Mouse (Mus musculus): ENCODE measurements around the gene Btbd17.
A peak's percentile ranks its signal among the peaks of the same experiment; 100 is the strongest.

The Btbd17 gene

DNA sequence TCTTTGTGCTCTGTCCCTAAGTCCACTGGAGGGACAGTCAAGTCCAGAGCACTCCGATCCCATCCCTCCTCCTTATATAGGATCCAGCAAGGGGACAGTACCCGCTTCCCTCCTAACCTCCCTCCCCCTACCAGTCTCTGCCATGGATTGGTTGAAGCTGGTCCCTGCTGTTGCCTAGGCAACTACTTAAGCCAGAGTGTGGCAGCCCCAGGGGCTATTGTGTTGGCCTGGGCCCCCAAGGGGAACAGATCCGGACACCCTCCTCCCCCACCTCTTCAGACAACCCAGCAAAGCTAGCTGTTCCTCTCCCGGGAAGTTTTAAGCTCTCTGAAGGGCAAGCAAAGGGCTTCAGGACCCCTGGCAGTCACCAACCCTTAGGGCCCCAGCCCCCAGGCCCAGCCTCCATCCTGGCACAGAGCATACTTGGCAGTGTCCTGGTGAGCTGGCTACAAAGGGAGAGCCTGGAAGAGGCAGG lies at the start of gene Btbd17:
Gene Btbd17, minus strand, starts transcription at position 98 of the 475 bp plus-strand sequence.
- DNase-seq (ENCODE audit: low spot score in 2 of 2) = no peak

DNA sequence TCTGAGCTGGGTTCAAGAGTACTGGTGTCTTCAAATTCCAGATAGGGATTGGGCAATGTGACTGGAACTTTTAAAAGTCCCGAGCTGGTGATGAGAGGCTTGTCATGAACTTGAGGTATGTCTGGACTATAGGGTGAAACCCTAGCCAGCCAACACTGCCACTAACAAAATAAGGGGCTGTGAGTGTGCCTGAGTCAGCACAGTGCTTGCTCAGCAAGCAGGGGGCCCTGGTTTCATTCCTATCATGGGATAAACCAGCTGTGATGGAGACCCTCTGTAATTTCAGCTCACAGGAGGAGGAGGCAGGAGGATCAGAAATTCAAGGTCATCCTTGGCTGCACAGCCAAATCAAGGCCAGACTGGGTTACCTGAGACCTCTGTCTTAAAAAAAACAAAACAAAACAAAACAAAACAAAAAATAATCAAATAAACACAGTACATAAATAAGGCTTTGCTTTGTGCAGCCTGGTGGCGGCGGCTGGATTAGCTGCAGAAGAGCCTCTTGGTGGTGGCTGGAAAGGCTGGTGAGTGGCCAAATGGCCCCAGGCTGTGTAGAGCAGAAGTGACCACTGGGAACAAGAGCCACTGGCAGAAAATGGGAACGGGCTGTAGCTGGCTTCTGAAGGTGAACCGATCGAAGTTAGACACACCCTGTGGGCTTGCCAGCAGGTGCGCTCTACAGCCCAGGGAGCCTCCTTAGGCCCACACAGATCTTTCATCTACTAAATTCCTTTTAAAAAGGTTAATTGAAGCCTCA lies 48.9 kb upstream of the Btbd17 start:
- no peak for DNase-seq (ENCODE audit: low spot score in 2 of 2)

DNA sequence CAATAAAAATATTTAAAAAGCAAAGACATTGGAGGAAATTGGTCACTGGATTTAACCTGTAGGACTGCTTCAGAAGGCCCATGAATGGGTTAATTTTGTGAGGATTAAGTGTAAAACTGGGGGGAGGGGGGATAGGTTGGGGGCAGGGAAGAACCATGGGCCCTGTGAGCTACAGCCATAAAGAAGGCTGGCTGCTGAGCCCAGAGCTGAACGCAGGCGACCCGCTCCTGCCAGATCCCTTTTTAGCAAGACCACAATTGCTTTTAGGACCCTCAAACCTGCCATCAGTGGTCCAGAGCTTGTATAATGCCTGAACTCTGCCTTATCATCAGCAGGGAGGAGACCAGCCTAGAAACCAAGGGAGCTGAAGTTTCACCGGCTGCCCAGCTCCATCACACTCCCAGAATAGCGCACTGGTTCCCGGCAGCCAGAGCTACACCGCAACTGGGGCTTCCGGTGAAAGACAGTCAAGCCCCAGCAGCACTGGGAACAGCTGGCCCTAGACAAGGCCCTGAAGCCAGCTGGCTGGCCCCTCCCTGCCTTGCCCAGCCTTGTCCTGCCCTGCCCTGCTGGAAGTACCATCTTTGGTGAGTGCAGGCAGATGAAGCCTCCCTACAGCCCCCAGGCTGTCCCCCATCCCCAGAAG lies 48.2 kb upstream of the Btbd17 start:
- DNase-seq (ENCODE audit: low spot score in 2 of 2) = no peak

DNA sequence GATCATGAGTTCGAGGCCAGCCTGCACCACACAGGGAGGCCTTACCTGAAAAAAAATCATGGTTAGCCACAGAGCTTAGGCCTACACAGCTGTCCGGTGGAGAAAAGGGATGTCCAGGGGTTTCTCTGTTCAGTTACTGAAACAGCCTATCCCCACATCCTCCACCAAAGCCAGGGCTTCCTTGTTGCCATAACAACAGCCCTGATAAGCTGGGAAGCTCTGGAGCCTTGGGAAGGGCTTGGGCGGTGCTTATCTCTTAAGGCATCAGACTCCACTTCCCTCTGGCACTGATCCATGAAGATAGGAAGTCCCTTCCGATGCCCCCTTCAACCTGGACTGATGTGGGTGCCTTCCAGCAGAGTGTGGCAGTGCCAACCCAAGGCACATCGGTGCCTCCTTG lies 37.4 kb upstream of the Btbd17 start:
- DNase-seq (ENCODE audit: low spot score in 2 of 2) = no peak

DNA sequence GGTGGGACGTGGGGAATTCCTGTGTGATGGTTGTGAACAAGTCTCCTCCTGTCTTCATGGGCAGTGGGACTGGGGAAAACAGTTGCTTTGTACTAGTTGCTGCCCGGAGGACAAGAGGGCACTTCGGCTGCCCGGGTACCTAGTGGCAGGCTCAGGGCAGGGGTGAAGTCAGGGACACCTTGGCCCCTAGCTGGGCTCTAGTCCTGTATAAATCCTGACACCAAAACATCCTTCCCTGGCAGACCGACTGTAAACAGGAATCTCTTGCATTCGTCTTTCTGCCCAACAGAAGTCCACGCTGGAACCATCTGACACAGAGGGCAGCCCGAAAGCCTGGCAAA lies 34.7 kb upstream of the Btbd17 start:
- DNase-seq (ENCODE audit: low spot score in 2 of 2) = no peak

DNA sequence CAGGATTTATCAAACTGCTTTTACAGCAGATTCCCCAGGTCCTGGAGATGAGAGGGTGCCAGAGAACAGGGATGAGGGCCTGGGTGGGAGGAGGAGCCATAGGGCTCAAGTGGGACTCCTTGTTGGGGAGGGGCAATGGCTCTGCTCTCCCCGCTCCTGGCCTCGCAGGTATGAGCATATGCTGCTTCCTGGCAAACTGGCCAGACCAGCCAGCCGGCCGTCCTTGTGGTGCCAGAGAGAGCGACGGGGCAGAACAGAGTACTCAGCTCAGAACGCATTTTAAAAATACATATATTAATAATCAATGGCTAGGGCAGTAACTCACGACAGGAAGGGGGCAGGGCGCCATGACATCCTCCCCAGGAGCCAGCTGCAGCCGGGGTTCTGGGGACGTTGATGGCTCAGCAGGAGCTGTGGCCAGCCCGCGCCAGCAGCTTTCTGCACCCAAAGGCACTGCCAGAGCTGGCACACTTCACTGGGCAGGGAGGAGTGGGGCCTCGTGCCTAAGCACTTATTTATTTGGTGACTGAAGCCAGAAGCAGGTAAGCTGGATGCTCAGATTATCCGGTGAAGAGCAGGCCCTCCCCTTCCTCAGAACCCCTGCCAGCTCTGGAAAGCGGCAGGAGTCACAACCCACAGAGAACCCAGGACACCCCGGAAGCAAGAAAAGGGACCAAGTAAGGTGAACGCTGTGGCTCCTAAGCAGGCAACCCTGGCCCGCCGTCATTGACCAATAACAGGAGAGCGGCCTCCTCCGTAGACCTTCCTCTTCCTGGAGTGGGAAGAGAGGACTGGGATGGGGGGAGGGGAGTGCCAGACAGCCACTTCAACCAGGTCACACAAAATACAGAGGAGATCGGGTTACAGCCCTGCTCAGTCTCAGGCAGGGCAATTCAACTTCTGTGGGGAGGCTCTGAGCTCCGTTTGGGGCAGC lies 34.0 kb upstream of the Btbd17 start:
- DNase-seq (ENCODE audit: low spot score in 2 of 2) = no peak

DNA sequence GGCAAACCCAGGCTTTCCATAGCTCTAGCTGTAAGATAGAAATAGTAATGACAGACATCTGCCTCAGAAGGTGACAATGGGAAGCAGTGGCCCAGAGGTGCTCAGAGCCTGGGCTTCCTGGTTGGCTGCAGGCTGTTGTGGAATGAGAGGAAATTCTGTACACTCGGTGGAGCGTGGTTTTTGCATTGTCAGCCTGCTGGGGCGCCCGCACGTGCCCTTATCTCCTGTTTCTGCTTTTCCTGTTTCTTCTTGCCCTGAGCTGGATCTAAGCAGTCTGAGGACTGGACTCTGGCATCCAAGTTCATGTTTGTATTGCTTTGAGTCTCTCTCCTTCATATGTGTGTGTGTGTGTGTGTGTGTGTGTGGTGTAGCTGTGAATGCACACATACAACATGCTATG lies 30.9 kb upstream of the Btbd17 start:
- DNase-seq (ENCODE audit: low spot score in 2 of 2) = no peak

DNA sequence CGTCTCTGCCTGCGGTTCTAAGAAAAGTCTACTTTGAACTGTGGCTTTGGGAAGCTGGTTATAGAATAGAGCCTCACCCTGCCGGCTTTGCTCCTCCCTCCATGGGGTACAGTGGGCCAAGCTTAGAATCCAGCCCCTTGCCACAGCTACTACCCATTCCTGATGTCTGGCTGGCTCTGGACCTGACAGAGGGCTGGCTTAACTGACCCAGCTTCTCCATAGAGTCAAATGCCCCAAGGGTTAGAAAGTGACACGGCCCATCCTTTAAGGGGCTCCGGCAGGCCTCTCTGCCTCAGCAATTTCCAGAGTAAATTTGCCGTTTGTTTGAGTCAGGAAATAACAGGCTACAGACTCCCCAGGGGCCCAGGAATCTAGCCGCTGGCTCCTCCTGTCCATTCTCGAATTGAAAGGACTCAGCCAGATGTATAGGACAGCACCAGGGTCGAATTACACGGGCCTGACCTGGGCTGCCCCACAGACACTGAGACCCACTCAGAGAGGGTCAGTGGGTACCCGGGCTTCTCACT lies 27.5 kb upstream of the Btbd17 start:
- no peak for DNase-seq (ENCODE audit: low spot score in 2 of 2)

DNA sequence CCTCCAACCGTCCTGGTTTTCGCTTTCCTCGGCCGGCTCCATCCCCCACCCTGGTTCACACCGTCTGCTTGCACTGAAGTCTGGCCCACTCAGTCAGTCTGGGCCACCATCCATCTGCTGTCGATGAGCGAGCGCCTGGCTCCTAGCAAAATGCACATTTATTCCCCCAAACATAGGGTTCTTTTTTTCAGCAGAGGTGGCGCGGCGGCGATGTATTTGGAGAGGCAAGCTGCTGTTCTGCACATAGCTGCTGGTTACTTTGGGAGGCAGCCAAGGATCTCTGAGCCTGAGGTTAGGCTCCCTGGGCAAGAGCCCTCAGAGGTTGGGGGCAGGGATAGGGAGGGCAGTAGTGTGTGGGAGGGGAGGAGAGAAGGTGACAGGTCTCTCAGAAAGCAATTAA lies 27.0 kb upstream of the Btbd17 start:
- DNase-seq (ENCODE audit: low spot score in 2 of 2) = no peak

DNA sequence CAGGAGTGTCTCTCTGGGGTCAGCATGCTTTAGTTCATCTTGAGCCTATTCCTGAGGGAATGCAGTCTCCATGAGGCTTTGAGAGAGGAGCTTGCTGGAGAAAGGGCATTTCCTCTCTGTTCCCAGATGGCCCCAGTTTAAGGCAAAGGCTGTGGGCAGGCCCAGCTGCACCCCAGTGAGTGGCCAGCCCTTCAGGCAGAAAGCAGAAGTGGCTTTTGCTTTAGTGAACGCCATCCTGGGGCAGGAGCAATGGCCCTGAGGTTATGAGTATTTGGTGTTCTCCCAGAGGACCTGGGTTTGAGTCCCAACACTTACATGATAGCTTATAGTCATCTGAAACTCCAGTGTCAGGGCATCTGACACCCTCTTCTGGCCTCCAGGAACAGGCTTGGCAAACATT lies 25.6 kb upstream of the Btbd17 start:
- DNase-seq (ENCODE audit: low spot score in 2 of 2) = no peak

DNA sequence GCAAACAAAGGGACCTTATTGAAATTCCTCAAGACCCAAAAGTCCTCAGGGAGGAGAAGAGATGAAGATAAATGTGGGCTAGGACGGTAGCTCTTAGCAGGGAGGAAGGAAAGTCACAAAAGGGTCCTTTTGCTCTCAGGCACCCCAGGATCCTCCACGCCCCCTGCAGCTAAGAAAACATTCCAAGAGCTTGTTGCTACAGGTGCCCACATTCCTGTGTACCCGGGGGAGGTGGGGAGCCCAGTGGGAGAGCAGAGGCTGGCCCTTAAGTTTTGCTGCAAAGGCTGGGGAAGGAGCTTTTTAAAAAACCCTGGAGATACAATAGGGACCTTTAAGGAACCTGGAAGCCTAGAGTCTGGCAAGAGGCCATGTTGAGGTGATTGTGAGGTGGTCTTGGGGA lies 24.7 kb upstream of the Btbd17 start:
- no peak for DNase-seq (ENCODE audit: low spot score in 2 of 2)

DNA sequence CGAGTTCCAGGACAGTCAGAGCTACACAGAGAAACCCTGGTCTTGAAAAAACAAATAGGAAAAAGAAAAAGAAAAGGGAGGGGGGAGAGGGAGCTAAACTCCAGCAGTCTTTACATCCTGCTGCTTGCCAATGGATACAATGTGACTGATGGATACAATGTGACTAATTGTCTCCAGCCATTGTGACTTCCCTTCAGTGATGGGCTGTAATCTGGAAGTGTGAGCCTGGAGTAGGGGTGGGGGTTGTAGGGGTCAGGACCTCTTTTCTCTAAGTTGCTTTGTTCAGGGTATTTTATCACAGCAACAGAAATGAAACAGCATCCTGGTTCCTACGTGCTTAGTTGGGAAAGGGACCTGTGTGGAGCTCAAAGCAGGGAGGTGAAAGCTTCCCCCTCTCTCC lies 23.4 kb upstream of the Btbd17 start:
- no peak for DNase-seq (ENCODE audit: low spot score in 2 of 2)

DNA sequence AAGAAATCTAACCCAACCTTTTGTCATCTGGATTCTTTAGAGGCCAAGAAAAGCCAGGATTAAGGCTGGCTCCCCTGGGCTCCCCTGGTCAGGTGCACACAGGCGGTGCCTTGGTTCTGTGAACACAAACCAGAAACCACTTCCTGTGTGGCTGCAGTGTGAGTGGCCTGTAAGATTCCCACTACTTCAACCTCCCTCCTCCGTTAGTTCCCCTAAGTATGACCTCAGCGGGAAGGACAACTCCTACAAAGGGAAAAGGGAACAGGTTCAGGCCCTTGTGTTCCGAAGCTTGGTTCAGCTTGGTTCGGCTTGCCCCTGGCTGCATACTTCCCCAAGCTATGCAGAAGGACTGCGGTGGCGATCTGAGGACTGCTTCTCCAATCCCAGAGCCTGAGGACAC lies 22.4 kb upstream of the Btbd17 start:
- DNase-seq (ENCODE audit: low spot score in 2 of 2) = no peak

DNA sequence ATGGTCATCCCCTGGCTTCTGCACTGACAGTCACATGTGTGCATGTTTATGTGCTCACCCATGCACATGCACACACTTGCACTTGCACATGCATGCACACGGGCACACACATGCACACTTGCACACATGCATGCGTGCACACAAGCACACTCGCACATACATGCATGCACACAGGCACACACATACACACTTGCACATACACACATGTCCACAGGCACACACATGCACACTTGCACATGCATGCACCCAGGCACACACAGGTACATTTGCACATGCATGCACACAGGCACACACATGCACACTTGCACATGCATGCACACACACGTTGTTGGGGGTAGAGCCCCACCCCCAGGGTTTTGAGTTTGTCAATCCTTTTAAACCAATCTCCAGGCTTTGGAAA lies 21.2 kb upstream of the Btbd17 start:
- no peak for DNase-seq (ENCODE audit: low spot score in 2 of 2)

DNA sequence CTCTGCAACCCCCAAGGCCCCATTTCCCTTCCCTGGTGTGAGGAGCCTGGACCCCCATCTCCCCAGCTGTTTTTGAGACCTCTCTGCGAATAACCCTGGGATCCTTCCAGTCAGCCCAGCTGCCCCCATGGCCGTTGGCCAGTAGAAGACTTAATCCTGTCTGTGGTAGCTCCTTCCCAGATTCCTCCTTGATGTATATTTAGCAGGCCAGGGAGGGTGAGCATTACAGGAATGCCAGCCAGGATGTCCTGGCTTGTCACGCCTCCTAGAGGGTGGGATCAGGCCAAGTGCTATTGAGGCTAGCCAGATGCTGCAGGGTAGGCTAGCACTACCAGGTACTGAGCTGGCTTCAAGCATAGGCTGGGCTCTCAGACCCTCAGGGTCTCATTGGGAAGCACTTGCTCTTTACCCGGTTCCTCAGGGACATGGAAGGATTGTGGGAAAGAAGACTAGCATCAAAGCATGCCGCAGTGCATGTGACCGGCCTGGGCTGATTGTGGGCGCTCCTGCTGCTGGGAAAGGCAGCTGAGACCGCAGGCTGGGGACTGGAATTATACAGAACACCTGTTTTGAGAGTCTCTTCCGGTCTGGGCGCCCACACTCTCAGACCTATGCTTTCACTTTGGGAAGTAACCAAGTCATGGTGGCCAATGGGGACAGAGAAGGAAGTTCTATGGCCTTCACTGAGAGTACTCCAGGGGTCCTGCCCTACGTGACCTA lies 19.3 kb upstream of the Btbd17 start:
- DNase-seq (ENCODE audit: low spot score in 2 of 2) = no peak

DNA sequence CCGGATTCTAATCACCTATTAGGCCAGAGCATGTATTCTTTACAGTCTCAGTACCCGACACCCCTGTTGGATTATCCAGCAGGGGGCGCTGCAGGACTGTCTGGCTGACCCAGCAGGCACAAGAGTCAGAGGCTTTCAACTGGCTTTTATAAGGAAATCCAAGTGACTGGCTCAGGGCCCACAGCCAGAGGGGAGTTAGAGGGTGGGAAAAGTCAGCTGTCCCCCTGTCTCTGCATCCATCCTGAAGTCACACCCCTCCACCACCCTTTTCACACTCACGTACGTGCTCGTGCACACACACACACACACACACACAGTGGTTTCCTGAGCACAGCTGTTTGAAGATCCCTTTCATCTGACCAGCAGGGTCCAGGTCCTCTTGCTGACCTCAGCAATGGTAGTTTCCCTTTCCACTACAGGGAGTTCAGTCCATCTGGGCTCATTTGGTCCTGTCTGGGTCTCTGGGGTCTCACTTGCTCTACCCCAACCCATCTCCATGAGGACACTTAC lies 17.0 kb upstream of the Btbd17 start:
- DNase-seq (ENCODE audit: low spot score in 2 of 2) = peak; percentile 51 to 92

DNA sequence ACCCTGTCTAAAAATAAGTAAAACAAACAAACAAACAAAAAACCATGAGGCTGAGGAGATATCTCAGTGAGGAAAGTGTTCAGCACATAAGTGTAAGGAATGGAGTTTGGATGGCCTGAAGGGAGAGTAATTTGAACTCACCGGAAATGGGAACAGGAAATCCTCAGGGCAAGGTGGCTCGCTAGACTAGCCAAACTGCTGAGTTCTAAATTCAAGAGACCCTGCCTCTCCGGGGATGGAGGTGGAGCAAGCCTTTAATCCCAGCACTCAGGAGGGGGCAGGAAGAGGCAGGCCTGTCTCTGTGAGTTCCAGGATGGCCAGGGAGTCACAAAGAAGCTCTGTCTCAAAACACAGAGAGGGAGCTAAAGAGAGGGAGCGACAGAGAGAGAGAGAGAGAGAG lies 14.6 kb upstream of the Btbd17 start:
- no peak for DNase-seq (ENCODE audit: low spot score in 2 of 2)

DNA sequence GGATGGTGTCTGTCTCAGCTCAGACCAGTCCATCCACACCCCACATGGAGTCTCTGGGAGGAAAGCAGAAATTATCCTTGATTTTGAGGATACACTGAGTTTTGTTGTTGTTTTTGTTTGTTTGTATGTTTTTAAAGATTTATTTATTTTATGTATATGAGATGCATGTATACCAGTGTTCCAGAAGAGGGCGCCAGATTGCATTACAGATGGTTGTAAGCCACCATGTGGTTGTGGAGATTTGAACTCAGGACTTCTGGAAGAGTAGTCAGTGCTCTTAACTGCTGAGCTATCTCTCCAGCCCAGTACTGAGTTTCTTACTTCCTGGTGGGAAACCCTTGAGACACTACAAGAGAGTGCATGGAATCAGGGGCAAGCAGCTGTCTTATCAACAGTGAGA lies 13.6 kb upstream of the Btbd17 start:
- no peak for DNase-seq (ENCODE audit: low spot score in 2 of 2)

DNA sequence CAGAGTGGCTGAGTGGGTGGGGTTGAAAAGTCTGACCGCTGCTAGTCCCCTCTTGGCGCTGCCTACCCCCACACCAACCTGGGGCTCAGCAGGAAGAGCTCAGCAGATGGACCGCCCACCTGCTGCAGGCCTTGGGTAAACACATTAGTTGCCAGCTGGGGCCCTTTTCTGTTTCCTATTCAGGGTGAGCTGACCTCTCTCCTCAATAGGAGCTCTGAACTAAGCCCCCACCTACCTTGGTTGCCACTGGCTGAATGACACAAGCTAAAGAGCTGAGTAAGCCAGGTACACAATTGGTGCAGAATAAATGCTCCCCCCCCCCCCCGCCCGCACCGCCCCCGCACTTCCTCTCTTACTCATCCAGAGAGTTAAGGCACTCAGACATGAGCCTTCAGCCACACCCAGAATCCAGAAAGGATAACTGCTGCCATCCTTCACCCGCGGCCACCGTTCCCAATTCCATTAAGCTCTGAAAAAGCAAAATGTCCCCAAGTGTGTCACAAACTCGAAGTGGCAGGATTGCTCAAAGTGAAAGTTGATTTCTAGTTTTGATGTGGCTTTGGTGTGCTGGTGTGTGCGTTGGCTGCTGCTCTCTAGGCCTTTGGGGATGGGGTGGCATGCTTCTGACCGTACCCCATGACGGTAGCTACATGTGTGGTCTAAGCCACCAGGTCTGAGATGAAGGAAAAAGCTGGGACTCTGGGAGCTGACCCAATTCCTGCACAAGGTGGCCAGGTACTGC lies 12.1 kb upstream of the Btbd17 start:
- DNase-seq (ENCODE audit: low spot score in 2 of 2) = no peak

DNA sequence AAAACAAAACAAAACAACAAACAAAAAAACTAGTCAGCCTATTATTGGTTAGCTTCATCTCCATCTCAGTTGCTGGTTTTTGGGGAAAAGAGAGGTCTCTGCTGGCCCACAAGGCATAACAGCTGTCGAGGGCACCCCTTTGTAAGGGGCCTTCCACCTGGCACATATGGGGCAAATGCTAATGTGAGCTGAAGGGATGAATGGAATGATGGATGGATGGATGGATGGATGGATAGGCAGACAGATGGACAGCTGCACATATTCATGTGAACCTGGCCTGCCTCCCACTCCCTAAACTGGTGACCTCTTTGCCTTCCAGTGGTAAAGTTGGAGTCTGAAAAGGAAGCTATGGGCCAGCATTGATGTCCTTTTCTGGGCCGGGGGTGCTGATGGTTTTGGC lies 11.3 kb upstream of the Btbd17 start:
- DNase-seq (ENCODE audit: low spot score in 2 of 2) = no peak

DNA sequence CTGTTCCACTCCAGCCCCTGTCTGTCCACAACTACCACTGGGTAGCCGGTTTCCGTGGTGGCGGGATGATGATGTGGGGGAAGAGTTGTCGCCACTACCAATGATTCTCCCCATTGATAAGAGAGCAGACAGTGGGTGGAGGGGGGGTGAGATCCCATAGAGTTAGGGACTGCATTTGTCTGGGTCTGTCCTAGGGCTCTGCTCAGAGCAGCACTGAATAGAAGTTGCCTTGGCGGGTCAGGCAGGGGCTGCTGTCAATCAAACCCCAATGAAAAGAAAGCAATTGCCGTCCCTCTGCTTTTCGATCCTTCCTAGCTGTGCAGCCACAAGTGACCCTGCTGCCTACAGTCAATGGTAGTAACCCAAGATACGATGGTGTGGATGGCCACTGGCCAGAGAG lies 8.2 kb upstream of the Btbd17 start:
- no peak for DNase-seq (ENCODE audit: low spot score in 2 of 2)
